Mouse (Mus musculus) thymus, postnatal 10 days (tissue): ENCODE results near the gene Fam185a.

ENCODE experiments used
- DNase-seq, 2 experiments: peaks; one replicate each; pipeline ENCODE4 v3.0.0; 2021; ENCODE audit warnings: low spot score in 2 of 2

Fam185a gene

DNA sequence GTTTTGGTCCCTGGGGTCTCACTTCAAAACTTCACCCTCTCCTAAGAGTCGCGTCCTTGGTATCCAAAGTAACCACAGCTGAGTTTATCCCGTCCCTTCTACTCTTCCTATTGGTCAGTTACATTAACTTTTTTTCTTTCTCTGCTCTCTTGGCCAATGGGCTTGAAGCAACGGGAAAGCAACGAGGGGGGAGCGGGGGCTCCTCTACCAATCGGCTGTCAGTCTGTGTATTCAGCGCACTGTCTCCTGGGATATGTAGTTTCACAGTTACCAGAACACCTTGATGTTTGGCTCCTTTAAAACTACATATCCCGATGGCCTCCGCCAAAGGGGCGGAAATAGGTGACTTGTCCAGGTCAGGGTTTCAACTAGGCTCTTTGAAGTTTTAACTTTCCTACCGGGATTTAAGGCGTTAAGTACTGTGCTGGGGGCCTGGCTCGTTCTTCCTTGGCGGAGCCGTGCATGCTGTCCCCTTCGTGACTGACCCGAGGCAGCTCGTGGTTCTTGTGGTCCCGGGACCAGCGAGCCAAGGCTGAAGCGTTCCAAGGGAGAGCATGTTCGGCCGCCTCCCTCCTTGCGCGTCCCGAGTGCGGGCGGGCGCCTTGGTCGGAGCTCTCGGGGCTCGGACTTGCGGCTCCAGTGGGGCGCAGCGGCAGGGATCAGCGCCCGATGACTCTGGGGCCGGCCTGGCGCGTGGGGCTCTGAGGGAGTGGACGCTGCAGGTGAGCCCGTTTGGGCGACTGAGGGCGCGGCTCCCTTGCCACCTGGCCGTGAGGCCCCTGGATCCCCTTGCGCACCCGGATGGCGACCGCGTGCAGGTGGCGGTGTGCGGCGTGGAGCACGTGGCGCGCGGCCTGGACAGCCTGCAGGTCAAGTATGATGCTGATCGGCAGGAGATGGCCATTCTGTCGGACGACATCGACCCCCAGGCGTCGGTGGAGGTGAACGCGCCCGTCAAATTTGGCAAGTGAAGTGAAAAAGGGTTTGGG lies at the start of gene Fam185a, which contains the start of gene Ccdc146:
Gene Fam185a, plus strand, starts transcription at position 345 of the 989 bp plus-strand sequence.
Gene Ccdc146, minus strand, starts transcription at position 64 of the 989 bp plus-strand sequence.
- peak; percentile 87 to 91 for DNase-seq

DNA sequence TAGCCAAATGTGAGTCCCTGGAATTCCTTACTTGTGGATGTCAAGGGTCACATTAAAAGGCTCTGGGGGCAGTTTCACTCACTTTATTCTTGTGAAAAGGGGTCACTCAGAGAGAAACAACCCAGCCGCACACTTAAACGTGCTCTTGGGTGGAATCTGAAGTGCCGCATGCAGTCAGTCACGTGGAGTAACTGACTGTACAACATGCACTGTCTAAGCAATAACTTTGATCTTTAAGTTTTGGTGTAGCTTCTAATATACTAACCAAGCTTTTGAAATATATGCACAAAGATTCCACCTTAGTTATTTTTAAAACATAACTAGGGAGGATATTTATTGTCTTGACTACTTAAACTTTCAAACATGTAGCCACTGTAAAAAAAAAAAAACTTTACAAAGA lies 47.8 kb upstream of the Fam185a start:
- DNase-seq, result no peak

DNA sequence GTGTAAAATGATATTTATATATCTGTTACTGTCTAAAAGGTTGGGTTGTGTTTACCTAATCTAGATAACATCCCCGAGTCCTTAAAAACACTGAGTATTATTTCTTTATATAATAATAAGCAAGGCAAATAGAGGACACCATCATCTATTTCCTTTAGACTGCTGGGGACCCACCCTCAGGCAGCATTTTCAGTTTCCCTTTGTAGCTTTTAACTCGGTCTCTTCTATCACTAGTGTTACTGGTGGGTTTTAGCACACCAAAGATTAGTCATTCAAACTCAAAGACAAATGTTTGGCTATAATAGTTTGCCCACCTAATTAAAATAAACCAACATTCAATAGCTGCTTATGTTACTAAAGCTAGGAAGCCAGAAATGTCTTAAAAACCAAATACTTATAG lies 46.4 kb upstream of the Fam185a start:
- DNase-seq, result no peak

GRCm38 (mm10) chr5:21381986-21382385 lies 42.8 kb upstream of the Fam185a start:
- no peak for DNase-seq

DNA sequence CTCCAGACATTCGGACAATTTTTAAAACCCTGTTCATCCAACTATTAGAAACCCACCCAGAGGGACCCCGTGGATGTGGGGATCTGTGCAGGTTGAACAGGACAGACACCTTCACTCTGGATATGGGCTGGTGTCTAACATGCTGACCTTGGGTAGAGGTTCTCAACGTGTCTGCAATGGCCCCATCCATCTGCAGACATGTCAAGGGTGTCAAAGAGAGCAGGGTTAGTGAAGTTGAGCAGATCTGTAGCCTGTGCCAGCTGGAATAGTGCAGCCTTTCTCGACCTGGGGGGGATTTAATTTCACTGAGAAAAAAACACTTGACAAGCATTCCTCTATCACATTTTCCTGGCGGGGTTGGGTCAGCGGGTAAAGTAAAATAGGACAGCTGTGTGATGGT lies 42.1 kb upstream of the Fam185a start:
- no peak for DNase-seq

DNA sequence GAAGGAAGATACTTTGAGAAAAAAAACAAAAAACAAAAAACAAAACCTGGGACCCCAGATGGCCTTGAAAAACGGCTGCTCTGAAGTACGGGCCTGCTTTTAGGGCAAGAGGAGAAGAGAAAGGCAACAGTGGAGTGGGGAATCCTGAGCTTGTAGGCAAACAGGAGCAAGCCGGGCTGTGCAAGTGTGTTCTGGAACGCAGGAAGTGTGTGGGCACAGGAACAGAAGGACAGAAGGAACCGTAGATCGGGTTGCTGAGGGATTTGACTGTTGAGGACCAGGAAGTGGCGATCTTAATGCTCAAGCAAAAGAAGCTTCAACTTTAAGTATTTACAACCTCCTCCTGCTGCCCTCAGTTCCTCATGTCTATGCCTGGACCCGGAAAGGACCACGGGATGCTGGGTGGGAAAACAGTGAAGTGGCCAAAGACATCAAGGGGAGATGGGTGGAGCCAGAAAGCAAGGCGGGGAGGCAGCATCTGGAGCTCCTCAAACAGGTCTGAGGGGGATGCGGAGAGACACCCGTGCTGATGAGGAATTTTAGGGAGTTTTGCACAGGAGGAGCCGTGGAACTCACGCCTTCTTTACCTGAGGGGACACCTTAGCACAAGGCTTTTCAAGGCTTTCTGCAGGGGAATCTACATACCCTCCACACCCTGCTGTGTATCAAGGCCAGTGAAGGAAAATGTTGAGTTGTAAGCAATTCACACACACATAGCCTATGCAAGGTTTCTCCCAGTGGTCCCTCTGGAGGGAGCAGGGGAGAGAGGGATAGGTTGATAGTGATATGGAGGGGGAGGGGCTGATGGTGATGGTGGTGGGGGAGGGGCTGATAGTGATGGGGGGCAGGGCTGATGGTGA lies 41.1 kb upstream of the Fam185a start:
- DNase-seq, result no peak

DNA sequence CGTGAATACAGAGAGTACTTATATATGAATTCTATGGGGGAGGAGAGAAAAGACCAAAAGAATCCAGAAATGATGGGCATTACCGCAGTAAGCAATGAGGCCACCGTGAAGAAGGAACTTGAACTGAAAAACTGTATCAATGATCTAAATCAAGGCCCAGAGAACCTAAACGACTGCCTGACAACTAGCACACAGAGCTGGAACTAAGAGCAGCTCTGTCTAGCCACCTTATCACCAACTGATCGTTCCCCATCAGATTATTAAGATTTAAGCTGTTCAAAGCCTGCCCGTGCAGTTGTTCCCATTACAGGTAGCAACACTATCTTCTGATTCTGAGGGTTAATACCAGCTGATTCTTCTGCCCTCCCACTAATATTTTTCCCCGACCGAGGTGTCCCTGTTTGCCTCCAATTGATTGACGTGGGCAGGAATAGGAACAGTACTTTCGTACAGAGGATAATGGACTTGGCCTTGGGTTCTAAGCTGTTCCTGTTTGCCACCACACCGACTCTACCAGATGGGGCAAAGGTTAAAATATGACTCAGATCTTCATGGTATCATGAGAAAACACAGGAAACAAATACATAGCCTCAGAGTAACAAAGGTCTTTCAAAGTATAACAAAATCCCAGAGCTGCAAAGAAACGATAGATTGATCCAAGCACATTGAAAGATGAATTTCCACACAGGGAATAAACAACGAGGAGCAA lies 40.4 kb upstream of the Fam185a start:
- no peak for DNase-seq

- DNase-seq, result no peak
Observed at GRCm38 (mm10) chr5:21384976-21385375, 39.8 kb upstream of the Fam185a start.

GRCm38 (mm10) chr5:21386432-21386831 lies 38.3 kb upstream of the Fam185a start:
- no peak for DNase-seq

- no peak for DNase-seq
Observed at GRCm38 (mm10) chr5:21387340-21387739, 37.4 kb upstream of the Fam185a start.

GRCm38 (mm10) chr5:21388855-21389254 lies 35.9 kb upstream of the Fam185a start:
- no peak for DNase-seq

GRCm38 (mm10) chr5:21391616-21392384 lies 33.0 kb upstream of the Fam185a start:
- DNase-seq, result no peak

DNA sequence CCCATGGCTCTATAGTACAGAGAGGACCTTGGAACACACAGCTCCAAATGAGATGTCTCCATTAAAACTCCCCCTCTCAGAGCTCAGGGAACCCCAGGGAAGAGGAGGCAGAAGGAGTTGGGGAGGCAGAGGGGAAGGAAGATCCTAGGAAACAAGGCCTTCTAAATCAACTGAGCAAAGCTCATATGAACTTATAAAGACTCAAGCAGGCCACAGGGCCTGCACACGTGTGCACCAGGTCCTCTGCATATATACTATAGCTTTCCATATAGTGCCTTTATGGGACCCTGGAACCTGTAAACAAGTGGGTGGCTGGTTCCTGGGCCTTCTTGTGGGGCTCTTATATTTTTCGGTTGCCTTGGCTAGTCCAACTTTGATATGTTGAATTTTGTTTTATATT lies 30.2 kb upstream of the Fam185a start:
- DNase-seq, result no peak

- DNase-seq, result no peak
Observed at GRCm38 (mm10) chr5:21395205-21395840, 29.4 kb upstream of the Fam185a start.

GRCm38 (mm10) chr5:21411261-21411666 lies 13.5 kb upstream of the Fam185a start:
- DNase-seq, result peak; percentile 44 to 50

GRCm38 (mm10) chr5:21412056-21412455 lies 12.7 kb upstream of the Fam185a start:
- no peak for DNase-seq

DNA sequence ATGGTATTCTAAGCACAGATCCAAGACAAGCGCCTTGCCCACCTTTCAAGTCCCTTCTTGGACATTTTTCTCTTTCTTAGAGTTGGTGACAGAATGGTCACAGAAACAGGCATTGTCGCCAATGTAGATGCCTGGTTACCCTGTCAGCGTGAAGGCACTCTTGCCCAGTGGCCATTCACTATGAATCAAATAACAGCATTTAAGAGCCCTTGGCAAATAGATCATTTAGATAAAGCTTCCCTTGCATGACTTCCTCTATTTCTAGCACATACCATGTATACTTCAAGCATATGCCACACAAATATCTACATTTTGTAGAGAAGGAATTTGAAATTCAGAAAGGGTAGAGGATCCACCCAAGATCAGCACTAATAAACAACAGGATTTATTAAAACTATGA lies 11.4 kb upstream of the Fam185a start:
- no peak for DNase-seq

DNA sequence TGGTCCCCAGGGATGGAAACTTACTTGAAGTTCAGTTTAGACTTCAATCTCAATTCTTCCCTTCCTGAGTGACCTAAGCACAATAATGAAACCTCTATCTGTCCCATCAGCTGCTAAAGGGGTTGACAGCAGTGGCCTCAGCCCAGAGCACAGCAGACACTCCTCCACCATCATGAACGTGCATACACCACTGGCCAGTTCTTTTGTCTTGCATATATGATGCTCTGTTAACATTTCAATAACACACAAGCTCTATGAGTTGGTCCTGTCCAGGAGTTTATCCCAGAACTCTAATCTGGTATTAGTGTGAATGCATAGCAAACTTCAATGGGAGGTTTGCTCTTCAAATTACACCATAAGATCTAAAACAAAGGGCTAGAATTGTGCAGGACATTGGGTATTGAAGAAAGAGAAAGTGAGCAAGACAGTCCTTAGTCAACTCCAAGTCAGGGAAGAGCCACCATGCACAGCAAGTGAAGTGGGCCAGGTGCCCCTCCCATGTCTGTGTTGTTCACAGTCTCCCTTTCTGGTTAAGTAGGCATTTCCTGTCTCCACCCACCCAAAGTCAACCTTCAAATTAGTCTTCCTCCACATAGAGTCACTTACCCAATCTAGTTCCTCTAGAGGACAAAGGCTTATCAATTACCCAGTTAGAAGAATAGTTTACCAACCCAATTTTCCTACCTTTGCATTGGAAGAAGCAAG lies 10.5 kb upstream of the Fam185a start:
- no peak for DNase-seq

GRCm38 (mm10) chr5:21418613-21419012 lies 6.1 kb upstream of the Fam185a start:
- no peak for DNase-seq

- DNase-seq, result peak in 1 of 2 experiments; percentile 18
Observed at GRCm38 (mm10) chr5:21420609-21421008, 4.1 kb upstream of the Fam185a start.
